Mouse (Mus musculus) heart, postnatal 25 days (tissue): ENCODE data around the gene Il9. TPM values are rescaled to one million over a fixed set of nuclear protein-coding genes. Genes with fewer than 3 reads are reported as not detected.
A peak's percentile ranks its signal among the peaks of the same experiment; 100 is the strongest.

ENCODE experiments used
- DNase-seq: peaks from one replicate; pipeline ENCODE4 v3.0.0; 2022; ENCODE audit warnings: low spot score
- intact Hi-C: fragments of 180-260 bp; cut with DNase I; formaldehyde crosslinking; loops from one replicate; pipeline ENCODE4 v1.15.1; 2025
- total RNA-seq, 2 experiments: library from RNA; stranded (reverse); gene quantifications; 2 replicates each; pipeline ENCODE4 v1.2.3; 2021

Il9 gene
- not detected for total RNA-seq

DNA sequence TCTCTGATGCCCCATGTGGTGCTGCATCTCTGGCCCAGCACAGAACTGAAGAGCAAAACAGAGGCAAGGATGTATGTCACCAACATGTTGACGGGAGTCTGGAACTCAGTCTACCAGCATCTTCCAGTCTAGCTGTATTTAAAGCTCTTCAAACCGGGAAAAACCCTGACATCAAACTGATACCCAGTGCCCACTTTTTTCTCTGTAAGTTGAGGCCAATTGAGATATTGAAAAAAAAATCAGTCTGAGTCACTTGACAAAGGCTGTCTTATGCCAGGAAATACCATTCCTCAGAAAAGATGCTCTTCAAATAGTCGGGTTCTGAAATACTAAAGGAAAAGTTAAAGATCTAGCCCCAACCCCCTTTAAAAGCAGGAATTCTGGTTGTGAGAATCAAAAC, at the start of gene Il9:
Gene Il9 (minus strand): TSS at position 101 of the 400 bp plus-strand sequence.
- no peak for DNase-seq
- intact Hi-C loops: no loop called here

DNA sequence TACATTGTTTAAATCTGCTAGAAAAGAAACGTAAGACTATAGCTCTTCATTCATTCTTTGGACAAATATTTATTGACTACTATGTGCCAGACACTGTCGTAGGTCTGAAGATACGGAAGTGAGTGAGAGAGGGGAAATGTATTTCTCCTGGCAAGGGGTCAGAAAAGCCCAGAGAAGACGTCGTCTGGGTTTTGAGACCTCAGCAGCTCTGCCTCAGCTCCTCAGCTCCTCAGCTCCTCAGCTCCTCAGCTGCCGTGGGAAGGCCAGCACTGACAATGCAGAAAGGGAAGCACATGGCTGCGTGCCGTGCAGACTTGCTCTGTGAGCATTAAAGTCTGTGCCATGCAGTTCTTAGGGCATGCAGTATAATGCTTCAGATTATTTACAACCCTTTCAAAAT, 47.6 kb upstream of the Il9 start:
- intact Hi-C loops: no loop called here

DNA sequence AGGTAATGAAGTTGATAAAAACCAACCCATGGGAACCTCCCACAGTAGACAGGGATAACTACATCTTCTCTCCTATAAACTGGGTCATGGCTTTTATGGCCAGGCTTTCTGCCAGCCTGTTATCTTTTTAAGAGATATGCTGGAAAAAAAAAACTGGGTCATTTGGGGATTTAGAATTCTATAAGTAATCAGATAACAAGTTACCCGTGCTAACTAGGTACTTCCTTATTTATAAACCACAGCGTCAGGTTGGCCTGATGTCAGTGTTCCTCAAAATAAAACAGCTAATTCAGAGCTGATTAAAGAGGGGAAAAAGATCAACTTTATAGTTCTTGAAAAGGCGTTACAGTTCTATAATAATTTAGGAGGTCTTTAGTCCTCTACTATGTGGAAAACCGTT, 47.0 kb upstream of the Il9 start:
- no peak for DNase-seq
- intact Hi-C loops: no loop called here

More for the DNA sequence above, 47.6 kb upstream of the Il9 start:
- DNase-seq: no peak

DNA sequence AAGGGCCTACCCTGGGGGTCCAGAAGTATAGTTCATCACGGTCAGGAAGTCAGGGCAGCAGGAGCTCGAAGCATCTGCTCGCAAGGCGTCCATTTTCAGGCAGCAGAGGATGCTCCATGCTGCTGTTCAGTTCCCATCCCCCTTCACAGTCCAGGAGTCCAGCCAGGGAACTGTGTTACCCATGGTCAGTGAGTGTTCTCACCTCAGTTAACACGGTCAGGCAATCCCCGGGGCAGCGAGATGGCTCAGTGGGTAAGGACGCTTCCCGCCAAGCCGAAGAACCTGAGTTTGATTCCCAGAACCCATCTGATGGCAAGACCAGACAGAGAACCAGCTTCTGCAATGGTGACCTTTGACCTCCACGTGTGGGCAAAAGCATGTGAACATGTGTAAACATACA, 46.2 kb upstream of the Il9 start:
- no peak for DNase-seq
- intact Hi-C loops: no loop called here

DNA sequence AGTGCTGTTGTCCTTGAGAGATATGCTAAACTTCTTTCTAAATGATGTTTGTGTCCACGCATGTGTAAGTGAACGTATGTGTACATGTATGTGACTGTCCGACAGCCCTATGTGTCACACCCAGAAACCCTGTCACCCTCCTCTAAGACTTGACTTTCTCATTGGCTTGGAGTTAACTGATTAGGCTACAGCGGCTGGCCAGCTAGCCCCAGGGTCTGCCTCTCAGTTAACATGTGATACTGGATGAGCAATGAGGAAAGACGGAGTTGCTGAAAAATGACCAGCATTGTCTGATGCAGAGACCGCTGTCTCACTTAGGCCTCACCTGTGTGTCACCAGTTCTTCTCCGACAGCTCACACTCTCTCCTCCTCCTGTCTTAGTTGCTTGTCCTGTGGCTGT, 45.8 kb upstream of the Il9 start:
- intact Hi-C loops: no loop called here
- no peak for DNase-seq

DNA sequence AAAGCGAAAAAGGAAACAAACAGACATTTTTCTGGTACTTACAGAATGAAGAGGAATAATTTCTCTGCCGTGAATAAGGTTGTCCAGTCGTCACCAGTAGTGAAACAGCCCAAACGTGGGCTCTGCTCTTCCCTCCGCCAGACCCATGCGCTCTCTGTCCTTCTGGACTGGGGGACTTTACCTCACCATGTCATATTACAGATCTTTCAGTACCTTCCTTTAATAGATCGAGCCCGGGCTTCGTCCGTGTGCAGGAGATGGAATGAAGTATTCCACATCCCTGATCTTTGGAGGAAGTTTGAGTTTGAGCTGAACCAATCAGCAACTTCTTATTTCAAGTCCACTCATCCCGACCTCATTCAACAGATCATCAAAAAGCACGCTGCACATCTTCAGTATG, 44.8 kb upstream of the Il9 start:
- DNase-seq: no peak
- intact Hi-C loops: no loop called here

DNA sequence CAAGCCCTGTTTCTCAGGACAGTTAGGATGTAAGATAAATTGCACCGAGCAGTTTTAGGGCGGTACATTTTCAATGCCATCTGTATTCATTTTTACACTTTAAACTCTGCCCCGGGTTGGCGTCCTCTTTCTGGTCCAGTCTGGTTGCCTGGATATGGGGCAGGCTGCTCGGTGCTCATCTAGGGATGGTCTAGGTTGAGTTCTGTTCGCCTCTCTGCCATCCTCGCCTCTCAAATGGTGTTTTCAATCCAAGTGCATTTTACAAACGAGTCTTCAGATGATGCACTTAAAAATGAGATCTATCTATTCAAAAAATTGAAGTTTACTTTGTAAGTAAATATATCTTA, 40.7 kb upstream of the Il9 start:
- intact Hi-C loops: no loop called here
- DNase-seq: no peak

DNA sequence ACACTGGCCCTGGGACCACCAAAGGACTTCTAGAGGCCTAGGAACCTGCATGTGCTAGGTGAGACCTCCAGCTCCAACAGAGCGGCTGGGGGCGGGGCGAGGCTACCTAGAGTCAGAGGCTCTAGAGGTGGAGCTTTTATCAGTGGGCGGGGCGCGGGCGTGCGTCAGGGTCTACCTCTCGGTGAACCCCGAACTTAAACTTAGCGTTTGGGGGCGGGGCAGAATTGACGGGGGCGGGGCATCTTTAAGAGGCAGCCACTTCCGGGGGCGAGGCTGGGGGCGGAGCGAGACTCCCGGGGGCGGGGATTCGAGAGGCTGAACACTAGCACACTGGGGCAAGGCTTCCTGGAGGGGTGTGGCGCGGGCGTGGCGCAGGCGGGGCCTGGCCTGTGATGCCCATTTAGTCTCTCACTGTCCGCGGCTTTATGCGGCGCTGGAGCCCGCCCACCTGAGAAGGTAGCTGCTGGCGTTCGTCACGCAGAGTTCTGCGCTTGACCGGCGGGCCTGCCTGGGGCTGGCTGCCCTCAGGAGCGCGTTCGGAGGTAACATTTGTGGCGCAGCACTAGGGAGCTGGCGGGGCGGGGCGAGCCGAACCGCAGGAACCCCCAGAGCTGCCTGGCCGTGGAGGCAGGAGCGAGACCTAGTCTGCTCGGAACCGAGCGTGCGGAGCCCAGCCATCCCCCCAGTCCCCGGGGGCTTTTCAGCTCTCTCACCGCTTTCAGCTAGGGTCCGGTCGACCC, 40.2 kb upstream of the Il9 start, which contains the start of gene Fbxl21:
Gene Fbxl21 (plus strand): TSS at position 392 of the 740 bp plus-strand sequence.
- DNase-seq: peak; percentile 78
- intact Hi-C loops: no loop called here

DNA sequence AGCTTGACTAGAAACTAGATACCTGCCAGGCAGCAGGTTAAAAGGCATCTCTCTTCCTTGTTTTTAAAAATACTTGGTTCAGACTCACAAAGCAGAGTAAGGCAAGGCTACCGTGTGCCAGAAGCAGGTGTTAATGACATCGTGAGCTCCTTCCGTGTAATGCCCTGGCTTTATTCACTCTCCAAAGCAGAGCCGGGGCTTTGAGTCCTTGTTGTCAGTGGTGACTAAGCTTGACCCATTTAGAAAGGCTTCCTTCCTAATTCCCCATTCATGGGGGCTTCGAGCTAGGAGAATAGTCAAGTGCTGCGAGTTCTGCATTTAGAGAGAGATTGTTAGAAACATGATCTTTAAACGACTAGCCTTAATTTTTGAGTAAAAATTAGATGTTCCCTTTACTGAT, 34.8 kb upstream of the Il9 start:
- intact Hi-C loops: no loop called here
- DNase-seq: no peak

DNA sequence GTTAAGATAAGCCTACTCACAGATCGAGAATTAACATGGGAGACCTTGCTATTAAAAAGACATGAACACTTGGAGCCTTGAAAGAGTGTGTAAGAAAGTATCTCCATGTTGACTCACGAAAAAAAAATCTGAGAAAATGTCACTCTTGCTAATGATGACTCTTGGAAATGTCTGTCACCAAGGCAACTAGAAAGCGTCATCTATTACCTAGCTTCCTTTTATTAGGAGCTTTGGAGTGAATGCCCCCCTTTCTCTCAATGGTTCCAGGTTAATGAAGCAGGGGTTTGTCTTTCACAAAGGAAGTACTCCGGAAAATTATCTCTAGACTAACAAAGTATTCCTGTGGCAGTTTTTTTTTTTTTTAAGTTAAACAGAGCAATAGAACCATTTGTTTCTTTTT, 34.3 kb upstream of the Il9 start:
- intact Hi-C loops: no loop called here
- no peak for DNase-seq

DNA sequence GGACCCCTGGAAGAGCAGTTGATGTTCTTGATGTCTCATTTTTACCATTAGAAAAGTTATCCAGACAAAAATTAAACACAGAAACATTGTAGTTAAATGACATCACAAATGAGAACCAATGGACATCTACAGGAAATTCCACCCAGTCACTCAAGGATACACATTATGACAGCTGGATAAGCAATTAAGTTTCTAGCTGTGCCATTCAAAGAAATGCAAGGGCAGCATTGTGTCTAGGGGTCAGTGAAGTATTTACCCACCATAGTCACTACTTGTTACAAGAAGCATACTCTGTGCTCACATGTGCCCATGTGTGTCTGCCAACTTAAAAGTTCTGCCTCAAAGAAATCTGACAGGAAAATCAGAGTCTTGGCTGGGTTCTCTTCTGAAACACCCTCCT, 31.5 kb upstream of the Il9 start:
- intact Hi-C loops: no loop called here
- no peak for DNase-seq

DNA sequence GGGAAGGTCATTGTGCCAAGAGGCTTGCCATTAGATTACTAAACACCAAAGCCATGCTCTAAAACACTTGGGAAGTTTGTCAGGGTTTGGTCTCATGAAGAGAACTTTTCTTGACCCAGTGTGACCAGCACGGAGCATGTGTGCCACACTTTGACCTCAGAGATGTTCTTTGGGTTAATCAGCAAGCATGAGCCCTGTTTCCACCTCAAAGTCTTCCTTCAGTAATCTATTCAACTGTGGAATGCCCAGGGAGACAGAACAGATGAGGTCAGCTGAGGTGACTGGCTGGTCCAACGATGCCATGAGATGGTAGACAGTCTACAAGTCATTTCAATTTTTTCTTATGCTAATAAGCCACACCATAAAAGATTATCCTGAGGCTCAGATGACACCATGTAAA, 27.8 kb upstream of the Il9 start:
- intact Hi-C loops: no loop called here

DNA sequence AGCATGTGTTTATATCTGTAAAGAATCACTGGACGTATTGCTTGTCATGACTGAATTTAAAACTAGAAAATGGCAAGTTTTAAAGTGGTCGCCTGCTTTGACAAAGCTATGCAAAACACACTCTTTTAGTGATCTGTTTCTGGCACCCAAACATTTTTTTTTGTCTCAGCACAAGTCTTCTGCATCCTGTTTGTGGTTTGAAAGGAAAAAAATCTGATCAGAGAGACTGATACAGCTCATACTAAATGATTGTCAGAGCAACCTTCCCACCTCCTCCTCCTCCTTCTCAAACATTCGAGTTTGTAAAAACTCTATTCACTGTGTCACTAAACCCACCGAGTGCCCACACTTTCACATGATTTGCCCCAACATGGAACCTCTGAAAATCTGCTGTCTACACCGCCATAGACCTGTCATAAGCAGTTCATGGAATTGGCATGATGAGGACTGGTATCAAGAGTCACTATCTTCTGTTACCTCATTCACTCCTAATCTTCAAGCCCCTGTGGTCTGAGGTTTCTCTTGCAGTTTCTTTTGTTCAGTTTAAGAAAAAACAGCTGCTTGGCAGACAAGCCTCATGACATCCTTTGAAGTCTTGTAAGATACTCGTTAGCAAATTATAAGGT, 24.9 kb upstream of the Il9 start:
- no peak for DNase-seq
- intact Hi-C loops: no loop called here

More for the DNA sequence above, 27.8 kb upstream of the Il9 start:
- DNase-seq: no peak

DNA sequence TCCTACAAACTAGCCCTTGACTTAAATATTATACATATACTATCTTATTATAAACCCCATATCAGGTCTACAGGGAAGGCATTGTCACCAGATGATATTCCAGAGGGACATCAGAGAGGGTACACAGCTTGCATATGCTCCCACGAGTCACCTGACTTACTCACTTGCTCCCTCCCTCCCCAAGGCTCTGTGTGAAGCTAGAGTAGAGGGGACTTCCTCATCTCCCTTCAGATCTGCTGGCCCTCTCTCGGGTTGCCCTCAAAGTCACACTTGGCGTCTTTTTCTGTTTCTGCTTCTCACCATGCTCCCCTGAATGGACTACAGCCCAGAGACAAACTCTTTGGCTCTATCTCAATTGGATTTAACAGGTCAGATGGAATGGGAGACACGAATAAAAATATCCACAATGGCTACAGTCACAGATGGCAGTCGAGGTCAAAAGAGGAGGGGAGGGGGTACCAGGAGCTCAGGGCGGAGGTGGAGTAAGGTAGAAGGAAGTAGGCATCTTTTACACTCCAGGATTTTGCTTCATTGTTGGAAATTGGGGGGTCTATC, 19.9 kb upstream of the Il9 start:
- DNase-seq: no peak
- intact Hi-C loops: no loop called here

DNA sequence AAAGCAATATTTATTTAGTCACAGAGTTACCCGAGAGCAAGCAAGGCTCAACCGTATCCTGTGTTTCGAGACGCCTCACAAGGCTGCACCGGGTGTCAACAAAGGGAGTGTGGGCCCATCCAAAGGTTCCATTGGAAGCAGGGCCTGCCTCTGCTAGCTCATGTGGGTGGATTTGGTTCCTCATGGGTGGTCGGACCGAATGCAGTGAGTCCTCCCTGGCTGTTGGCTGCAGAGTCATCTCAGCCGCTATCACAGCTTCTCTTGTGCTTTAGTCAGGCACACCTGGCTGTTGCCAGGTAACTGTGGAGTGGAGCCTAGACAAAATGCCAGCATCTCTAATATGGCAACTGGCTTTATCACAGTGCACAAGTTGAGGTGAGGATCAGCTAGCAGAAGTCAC, 18.6 kb upstream of the Il9 start:
- intact Hi-C loops: no loop called here
- no peak for DNase-seq

DNA sequence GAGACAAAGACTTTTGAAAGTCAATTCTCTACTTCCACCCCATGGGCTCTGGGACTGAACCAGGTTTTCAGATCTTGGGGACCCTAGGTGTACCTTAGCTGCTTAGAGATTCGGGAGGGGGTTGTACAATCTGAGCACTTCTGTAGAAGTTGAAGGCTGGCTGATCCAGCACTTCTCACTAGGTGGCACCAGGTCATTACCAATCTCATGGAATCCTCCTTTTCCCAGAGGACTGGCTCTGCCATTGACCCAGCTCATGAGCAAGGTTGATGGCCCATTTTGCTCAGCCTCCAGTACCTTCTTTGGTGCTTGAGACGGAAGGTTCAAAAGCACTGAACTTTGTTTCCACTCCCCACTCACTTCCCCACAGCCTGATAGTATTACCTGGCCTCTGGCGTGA, 18.1 kb upstream of the Il9 start:
- no peak for DNase-seq
- intact Hi-C loops: no loop called here

DNA sequence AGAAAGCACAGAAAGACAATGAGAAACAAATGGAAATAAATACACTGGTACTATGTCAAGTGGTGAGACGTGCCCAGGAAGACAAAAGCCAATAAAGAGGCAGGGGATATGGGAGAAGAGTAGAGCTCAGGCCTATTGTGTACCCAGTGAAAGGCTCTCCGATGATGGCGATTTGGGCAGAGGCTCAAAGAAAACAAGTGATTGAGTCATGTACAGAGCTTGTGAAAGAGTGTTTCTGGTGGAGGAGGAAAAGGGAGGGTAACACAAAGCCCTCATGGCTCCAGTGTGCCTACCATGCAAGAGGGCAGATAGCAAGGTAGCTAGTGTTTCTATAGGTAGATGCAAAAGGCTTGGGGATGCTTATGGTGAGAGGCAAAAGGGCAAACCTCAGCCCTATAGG, 12.4 kb upstream of the Il9 start:
- DNase-seq: no peak
- intact Hi-C loops: no loop called here

DNA sequence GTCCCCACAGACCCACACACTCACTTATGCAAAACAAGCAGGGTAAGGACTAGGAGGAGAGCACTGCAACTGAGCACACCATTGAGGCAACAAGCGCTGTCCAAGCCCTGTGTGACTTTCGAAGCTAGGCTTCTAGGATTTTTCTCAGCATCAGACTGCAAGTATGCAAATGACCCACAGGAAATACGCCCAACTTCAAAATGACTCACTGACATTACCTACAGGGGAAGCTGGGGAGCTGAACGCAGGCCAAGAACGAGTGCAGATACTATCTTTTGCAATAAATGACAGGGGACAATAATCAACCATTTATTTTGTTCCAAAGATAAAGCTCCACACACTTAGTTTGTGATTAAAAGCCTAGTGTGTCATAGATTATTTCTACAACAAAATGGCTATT, 6.0 kb upstream of the Il9 start:
- intact Hi-C loops: no loop called here
- DNase-seq: no peak

DNA sequence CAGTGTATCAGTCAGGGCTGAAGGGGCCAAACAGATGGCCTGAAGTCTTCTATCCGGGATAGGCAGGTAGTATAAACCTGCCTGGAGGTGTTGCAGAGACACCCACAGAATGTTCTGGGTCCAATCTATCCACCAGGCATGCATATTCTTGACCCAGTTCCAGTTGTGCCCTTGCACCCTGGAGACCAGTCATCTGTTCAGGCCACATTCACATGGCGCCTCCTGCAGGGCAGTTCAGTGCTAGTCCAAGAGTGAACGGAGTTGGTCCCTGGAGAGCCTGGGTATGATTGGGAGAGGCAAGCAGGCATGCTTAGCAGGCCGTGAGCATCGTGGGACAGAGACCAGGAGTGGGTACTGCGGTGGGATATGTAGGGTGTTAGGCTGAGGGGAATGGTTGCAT, 4.0 kb downstream of the Il9 start:
- intact Hi-C loops: loop anchor here (5.0 kb wide), 3 partner anchors 74 to 179 kb away; no protein-coding TSS in a partner anchor

DNA sequence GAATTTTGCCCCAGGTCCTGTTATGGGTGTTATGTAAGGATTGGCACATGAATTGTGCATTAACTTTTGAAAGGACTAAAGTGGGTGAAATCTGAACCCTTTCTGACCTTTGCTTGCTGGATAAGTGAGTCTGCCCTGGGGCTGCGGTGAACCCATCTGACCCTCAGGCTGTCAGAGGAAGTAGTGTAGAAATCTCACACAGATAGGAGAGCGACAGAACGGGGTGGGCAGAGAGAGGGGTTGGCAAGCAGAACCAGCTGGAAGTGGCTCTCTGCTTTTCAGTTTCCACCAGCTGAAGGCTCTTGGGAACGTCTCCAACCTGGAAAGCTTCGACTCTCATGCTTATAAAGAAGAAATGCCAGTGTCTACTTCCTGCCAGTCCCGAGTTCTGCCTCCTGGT, 4.8 kb downstream of the Il9 start:
- DNase-seq: no peak
- intact Hi-C loops: loop anchor here (2.0 to 5.0 kb wide), 4 partner anchors 75 to 282 kb away; no protein-coding TSS in a partner anchor

More for the DNA sequence above, 4.0 kb downstream of the Il9 start:
- DNase-seq: no peak

DNA sequence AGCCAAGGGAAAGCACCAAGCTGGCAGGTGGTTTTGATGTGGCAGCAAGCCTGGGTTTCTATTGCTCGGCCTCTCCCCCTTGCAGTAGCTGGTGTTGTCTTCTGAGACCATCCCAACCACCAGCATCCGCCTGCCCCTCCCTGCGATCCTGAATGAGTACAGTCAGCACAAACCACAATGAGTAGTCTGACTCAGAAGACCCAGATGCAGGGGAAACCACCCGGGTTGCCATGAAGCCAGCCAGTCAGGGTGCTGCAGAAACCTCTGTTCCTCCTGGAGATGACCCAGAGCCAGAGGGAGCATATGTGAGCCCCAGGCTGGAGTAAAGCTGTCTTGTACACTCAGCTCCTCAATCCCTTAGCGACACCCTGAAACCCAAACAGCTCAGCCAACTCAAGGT, 5.3 kb downstream of the Il9 start:
- no peak for DNase-seq
- intact Hi-C loops: loop anchor here (2.0 to 5.0 kb wide), 4 partner anchors 76 to 282 kb away; no protein-coding TSS in a partner anchor
